Mouse (Mus musculus): ENCODE results near the gene Mak. TPM values are rescaled to one million over a fixed set of nuclear protein-coding genes. Genes with fewer than 3 reads are reported as not detected.

Gene Mak
- total and polyA plus RNA-seq, 2 experiments from 2014 or later = 1.2 to 1.3 TPM

GRCm38 (mm10) chr13:40986081-40986480 is 93.4 kb downstream of the Mak start:
- ATAC-seq (no peak), DNase-seq (ENCODE audit: low spot score) (no peak)
- no peaks in the 10 kb centered on the region for H3K36me3 ChIP-seq (ENCODE audit: insufficient read depth, low read length)
- H3K4me1 ChIP-seq (ENCODE audit: insufficient read depth, low read length) = no peaks in the 10 kb centered on the region
- H3K4me2 ChIP-seq (ENCODE audit: low read depth, low read length) = no peak overlapping the region
- TF ChIP-seq CTCF (IDR thresholded peaks at IDR 0.05; ENCODE audit: low read depth) = no peak
- no peaks in the 10 kb centered on the region for H3K27me3 ChIP-seq (ENCODE audit: insufficient read depth, low read length)
- WGBS = 95% methylated on average over 5 of the region's 5 CpGs
- no peak overlapping the region for H3K4me3 ChIP-seq (ENCODE audit: low read length)
- H3K27ac ChIP-seq = no peak overlapping the region
- H3K9me3 ChIP-seq (ENCODE audit: low read length) = no peaks in the 10 kb centered on the region
- H3K9ac ChIP-seq (replicated peaks; ENCODE audit: low read length) = no peak overlapping the region

DNA sequence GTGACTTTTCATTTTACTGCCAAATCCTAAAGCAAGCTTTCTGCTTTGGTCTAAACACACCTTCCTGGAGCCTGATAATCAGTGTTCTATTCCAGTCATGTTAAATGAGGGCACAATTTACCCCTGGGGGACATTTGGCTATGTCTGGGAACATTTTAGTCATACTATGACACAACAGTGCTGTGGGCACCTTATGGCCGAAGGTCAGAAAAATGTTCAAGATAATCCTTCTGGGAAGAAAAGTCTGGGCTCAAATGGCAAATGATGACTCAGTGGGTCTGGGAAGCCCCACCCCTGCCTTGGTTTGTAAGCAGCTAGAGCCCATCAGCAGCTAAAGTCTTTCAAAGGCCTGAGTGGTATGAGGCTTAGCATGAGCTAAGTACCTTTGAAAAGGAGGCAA is 96.7 kb downstream of the Mak start:
- WGBS = 87% methylated on average over 1 of the region's 1 CpGs
- H3K9me3 ChIP-seq (ENCODE audit: low read length) = no peaks in the 10 kb centered on the region
- no peak for TF ChIP-seq CTCF (IDR thresholded peaks at IDR 0.05; ENCODE audit: low read depth)
- no peaks in the 10 kb centered on the region for H3K4me1 ChIP-seq (ENCODE audit: insufficient read depth, low read length)
- H3K27me3 ChIP-seq (ENCODE audit: insufficient read depth, low read length) = no peaks in the 10 kb centered on the region
- no peak overlapping the region for H3K4me2 ChIP-seq (ENCODE audit: low read depth, low read length)
- H3K27ac ChIP-seq = no peak overlapping the region
- H3K9ac ChIP-seq (replicated peaks; ENCODE audit: low read length) = no peak overlapping the region
- no peaks in the 10 kb centered on the region for H3K36me3 ChIP-seq (ENCODE audit: insufficient read depth, low read length)
- ATAC-seq = no peak
- H3K4me3 ChIP-seq (ENCODE audit: low read length) = no peak overlapping the region
- no peak for DNase-seq (ENCODE audit: low spot score)

GRCm38 (mm10) chr13:40979321-40979720 is 100.2 kb downstream of the Mak start:
- Histone ChIP-seq H3K27ac (no peak overlapping the region), H3K4me1 (ENCODE audit: insufficient read depth, low read length) (no peaks in the 10 kb centered on the region), H3K36me3 (ENCODE audit: insufficient read depth, low read length) (no peaks in the 10 kb centered on the region), H3K9ac (replicated peaks; ENCODE audit: low read length) (no peak overlapping the region), H3K4me2 (ENCODE audit: low read depth, low read length) (no peak overlapping the region), H3K4me3 (ENCODE audit: low read length) (no peak overlapping the region), H3K9me3 (ENCODE audit: low read length) (no peaks in the 10 kb centered on the region), H3K27me3 (ENCODE audit: insufficient read depth, low read length) (no peaks in the 10 kb centered on the region)
- ATAC-seq (no peak), DNase-seq (ENCODE audit: low spot score) (peak; percentile 5)
- 51% methylated on average over 2 of the region's 2 CpGs for WGBS
- peak; percentile 29 for TF ChIP-seq CTCF (IDR thresholded peaks at IDR 0.05; ENCODE audit: low read depth)

DNA sequence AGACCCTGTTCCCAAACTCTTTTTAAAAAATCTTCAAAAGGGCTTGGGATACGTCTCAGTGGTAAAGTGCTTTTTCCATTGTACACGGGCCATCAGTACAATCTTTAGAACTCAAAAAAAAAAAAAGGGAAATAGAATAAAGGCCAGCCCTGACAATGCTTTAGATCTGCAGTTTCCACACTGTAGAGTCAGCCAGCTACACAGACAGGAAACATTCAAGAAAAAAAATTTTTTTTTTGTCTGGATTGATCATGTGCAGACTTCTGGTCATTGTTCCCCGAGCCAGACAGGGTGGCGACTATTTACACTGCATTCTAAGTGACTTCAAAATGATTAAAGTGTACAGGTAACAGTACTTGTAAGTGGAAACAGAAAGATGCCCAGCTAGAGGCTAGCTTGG is 100.9 kb downstream of the Mak start:
- Histone ChIP-seq H3K9me3 (ENCODE audit: low read length) (no peaks in the 10 kb centered on the region), H3K4me2 (ENCODE audit: low read depth, low read length) (no peak overlapping the region), H3K27me3 (ENCODE audit: insufficient read depth, low read length) (no peaks in the 10 kb centered on the region), H3K4me3 (ENCODE audit: low read length) (no peak overlapping the region), H3K36me3 (ENCODE audit: insufficient read depth, low read length) (no peaks in the 10 kb centered on the region), H3K9ac (replicated peaks; ENCODE audit: low read length) (no peak overlapping the region), H3K27ac (no peak overlapping the region), H3K4me1 (ENCODE audit: insufficient read depth, low read length) (no peaks in the 10 kb centered on the region)
- no peak for DNase-seq (ENCODE audit: low spot score)
- 81% methylated on average over 4 of the region's 4 CpGs for WGBS
- no peak for ATAC-seq
- no peak for TF ChIP-seq CTCF (IDR thresholded peaks at IDR 0.05; ENCODE audit: low read depth)

GRCm38 (mm10) chr13:40977609-40978008 is 101.9 kb downstream of the Mak start:
- Histone ChIP-seq H3K9me3 (ENCODE audit: low read length) (no peaks in the 10 kb centered on the region), H3K27ac (no peak overlapping the region), H3K4me2 (ENCODE audit: low read depth, low read length) (no peak overlapping the region), H3K9ac (replicated peaks; ENCODE audit: low read length) (no peak overlapping the region), H3K27me3 (ENCODE audit: insufficient read depth, low read length) (no peaks in the 10 kb centered on the region), H3K4me1 (ENCODE audit: insufficient read depth, low read length) (no peaks in the 10 kb centered on the region), H3K36me3 (ENCODE audit: insufficient read depth, low read length) (no peaks in the 10 kb centered on the region), H3K4me3 (ENCODE audit: low read length) (no peak overlapping the region)
- 15% methylated on average over 7 of the region's 7 CpGs for WGBS
- TF ChIP-seq CTCF (IDR thresholded peaks at IDR 0.05; ENCODE audit: low read depth) = peak; percentile 67
- ATAC-seq (no peak), DNase-seq (ENCODE audit: low spot score) (peak; percentile 40)

Other genes with a start within 250 kb of the Mak start
- 11.1 and 12.0 TPM in 2 replicates for gene Gcnt2, start 220.0 kb downstream of the Mak start, total RNA-seq (2014; rRNA removed)
- 2.9 and 3.1 TPM in 2 replicates for gene Gcnt2, start 220.0 kb downstream of the Mak start, polyA plus RNA-seq (2015; fragmentation: Nextera tagmentation; extraction: Ambion mirVana)
- gene Pak1ip1, start 78.7 kb downstream of the Mak start, total RNA-seq (2014; rRNA removed) = 34.2 and 42.2 TPM in 2 replicates
- gene Pak1ip1, start 78.7 kb downstream of the Mak start, polyA plus RNA-seq (2015; fragmentation: Nextera tagmentation; extraction: Ambion mirVana) = 45.8 and 50.6 TPM in 2 replicates
- 45.5 and 63.2 TPM in 2 replicates for gene Tmem14c, start 63.4 kb downstream of the Mak start, total RNA-seq (2014; rRNA removed)
- 140 and 141 TPM in 2 replicates for gene Tmem14c, start 63.4 kb downstream of the Mak start, polyA plus RNA-seq (2015; fragmentation: Nextera tagmentation; extraction: Ambion mirVana)
- not detected in 2 replicates for gene Gcm2, start 31.3 kb upstream of the Mak start, total RNA-seq (2014; rRNA removed)
- gene Gcm2, start 31.3 kb upstream of the Mak start, polyA plus RNA-seq (2015; fragmentation: Nextera tagmentation; extraction: Ambion mirVana) = not detected in 2 replicates
- gene Sycp2l, start 34.6 kb upstream of the Mak start, total RNA-seq (2014; rRNA removed) = not detected in 2 replicates
- 0.23 TPM in 1 of 2 replicates, not detected in the other for gene Sycp2l, start 34.6 kb upstream of the Mak start, polyA plus RNA-seq (2015; fragmentation: Nextera tagmentation; extraction: Ambion mirVana)
- gene Elovl2, start 140.7 kb upstream of the Mak start, total RNA-seq (2014; rRNA removed) = 26.8 and 32.3 TPM in 2 replicates
- 29.9 and 31.2 TPM in 2 replicates for gene Elovl2, start 140.7 kb upstream of the Mak start, polyA plus RNA-seq (2015; fragmentation: Nextera tagmentation; extraction: Ambion mirVana)
- gene Smim13, start 170.1 kb upstream of the Mak start, total RNA-seq (2014; rRNA removed) = 44.2 and 44.8 TPM in 2 replicates
- gene Smim13, start 170.1 kb upstream of the Mak start, polyA plus RNA-seq (2015; fragmentation: Nextera tagmentation; extraction: Ambion mirVana) = 26.7 and 27.5 TPM in 2 replicates
- gene Gm17364, start 194.3 kb upstream of the Mak start, total RNA-seq (2014; rRNA removed) = not detected in 2 replicates
- not detected in 2 replicates for gene Gm17364, start 194.3 kb upstream of the Mak start, polyA plus RNA-seq (2015; fragmentation: Nextera tagmentation; extraction: Ambion mirVana)